Mouse (Mus musculus): ENCODE measurements at regions not wholly inside any gene's neighbourhood (a gene's known extent, or its start where the extent isn't known, plus 50 kb on each side); places are given as distances from the start of the nearest gene placed in this dataset.
A peak's percentile ranks its signal among the peaks of the same experiment; 100 is the strongest.

DNA sequence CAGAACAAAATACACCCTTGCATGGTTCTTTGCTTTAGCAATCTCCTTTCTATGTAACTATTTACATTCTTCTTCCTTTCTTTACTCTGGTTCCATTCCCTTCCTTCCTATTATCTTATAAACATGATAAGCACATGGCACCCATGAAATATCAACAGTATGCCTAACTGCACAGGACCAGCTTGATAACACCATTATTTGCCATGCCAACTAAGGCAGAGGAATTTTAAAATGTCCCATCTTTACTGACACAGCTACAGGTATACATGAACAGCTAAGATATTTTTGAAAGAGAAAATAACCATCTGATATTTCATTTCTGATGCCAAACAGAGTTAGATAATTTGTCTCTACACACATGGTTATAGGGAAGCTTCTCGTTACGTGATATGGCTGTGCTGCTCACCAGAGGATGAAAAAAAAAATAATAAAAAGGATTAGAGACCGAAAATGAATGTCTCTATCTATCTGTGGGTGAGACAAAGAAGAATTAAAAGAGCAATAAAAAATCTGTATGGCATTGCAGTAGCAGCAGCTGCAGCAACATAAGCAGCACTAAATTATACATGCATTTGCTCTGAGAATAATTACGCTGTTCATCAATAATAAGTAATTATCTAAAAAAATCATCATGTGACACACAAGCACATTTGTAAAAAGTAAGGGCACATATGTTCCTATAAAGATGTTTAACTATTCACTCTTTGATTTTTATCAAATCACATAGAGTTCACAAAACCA lies 2308.6 kb downstream of the Pcdh9 start:
- no peak overlapping the region for H3K9ac ChIP-seq (ENCODE audit: low read depth, poor library complexity, severe bottlenecking)
- no peaks in the 10 kb centered on the region for H3K36me3 ChIP-seq (ENCODE audit: control insufficient read depth, insufficient read depth, low read length, poor library complexity, severe bottlenecking)
- TF ChIP-seq CTCF (IDR thresholded peaks at IDR 0.05; ENCODE audit: low read depth, low read length) (no peak), EP300 (IDR thresholded peaks at IDR 0.05; ENCODE audit: insufficient read depth, low read depth, low read length) (no peak)
- H3K4me1 ChIP-seq (ENCODE audit: control insufficient read depth, insufficient read depth, low read length), result no peaks in the 10 kb centered on the region
- no peak overlapping the region for H3K27ac ChIP-seq (ENCODE audit: insufficient read depth, low read length)
- H3K27me3 ChIP-seq (ENCODE audit: control insufficient read depth, insufficient read depth, low read length, poor library complexity, severe bottlenecking), result no peaks in the 10 kb centered on the region
- no peak overlapping the region for H3K4me3 ChIP-seq (ENCODE audit: low read depth, low read length)
- no peaks in the 10 kb centered on the region for H3K9me3 ChIP-seq (replicated peaks; ENCODE audit: control insufficient read depth, insufficient read depth, low read length, poor library complexity, severe bottlenecking)

DNA sequence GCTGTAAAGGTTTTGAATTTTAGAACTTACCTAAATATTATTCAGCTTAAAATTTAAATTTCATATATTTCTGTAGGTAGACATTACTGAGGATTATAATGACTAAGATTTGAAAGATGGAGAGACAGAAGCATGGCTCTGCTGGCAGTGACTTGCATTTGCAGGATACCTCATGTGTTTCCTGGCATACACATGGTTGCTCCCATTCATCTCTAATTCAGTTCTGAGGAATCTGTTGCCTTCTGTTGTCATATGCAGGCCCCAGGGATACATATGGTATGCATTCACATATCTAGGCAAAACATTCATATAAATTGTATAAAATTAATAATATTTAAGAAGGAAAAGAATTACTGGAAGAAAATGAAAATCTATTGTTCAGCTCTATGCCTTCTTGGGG lies 2321.4 kb downstream of the Pcdh9 start:
- no peak for TF ChIP-seq POLR2A (IDR thresholded peaks at IDR 0.05; ENCODE audit: insufficient read depth, low read length)
- TF ChIP-seq CTCF (IDR thresholded peaks at IDR 0.05; ENCODE audit: low read depth, low read length), result no peak
- TF ChIP-seq EP300 (IDR thresholded peaks at IDR 0.05; ENCODE audit: insufficient read depth, low read depth, low read length), result no peak
- no peak overlapping the region for H3K9ac ChIP-seq (ENCODE audit: low read depth, poor library complexity, severe bottlenecking)
- H3K27me3 ChIP-seq (ENCODE audit: control insufficient read depth, insufficient read depth, low read length, poor library complexity, severe bottlenecking), result no peaks in the 10 kb centered on the region
- H3K27ac ChIP-seq (ENCODE audit: insufficient read depth, low read length), result no peak overlapping the region
- no peaks in the 10 kb centered on the region; the same call in 1 of the 2 replicates for H3K9me3 ChIP-seq (replicated peaks; ENCODE audit: control insufficient read depth, insufficient read depth, low read length, poor library complexity, severe bottlenecking)
- H3K4me3 ChIP-seq (ENCODE audit: low read depth, low read length), result no peak overlapping the region
- H3K36me3 ChIP-seq (ENCODE audit: control insufficient read depth, insufficient read depth, low read length, poor library complexity, severe bottlenecking), result no peaks in the 10 kb centered on the region
- no peaks in the 10 kb centered on the region for H3K4me1 ChIP-seq (ENCODE audit: control insufficient read depth, insufficient read depth, low read length)

GRCm38 (mm10) chr14:91539181-91539580 lies 2351.3 kb downstream of the Pcdh9 start:
- H3K27ac ChIP-seq (ENCODE audit: insufficient read depth, low read length), result no peak overlapping the region
- no peaks in the 10 kb centered on the region for H3K4me1 ChIP-seq (ENCODE audit: control insufficient read depth, insufficient read depth, low read length)
- H3K9ac ChIP-seq (ENCODE audit: low read depth, poor library complexity, severe bottlenecking), result no peak overlapping the region
- no peak overlapping the region for H3K4me3 ChIP-seq (ENCODE audit: low read depth, low read length)
- TF ChIP-seq POLR2A (IDR thresholded peaks at IDR 0.05; ENCODE audit: insufficient read depth, low read length) (no peak), CTCF (IDR thresholded peaks at IDR 0.05; ENCODE audit: low read depth, low read length) (no peak), EP300 (IDR thresholded peaks at IDR 0.05; ENCODE audit: insufficient read depth, low read depth, low read length) (no peak)
- no peaks in the 10 kb centered on the region for H3K36me3 ChIP-seq (ENCODE audit: control insufficient read depth, insufficient read depth, low read length, poor library complexity, severe bottlenecking)
- H3K9me3 ChIP-seq (replicated peaks; ENCODE audit: control insufficient read depth, insufficient read depth, low read length, poor library complexity, severe bottlenecking), result no peaks in the 10 kb centered on the region
- no peaks in the 10 kb centered on the region for H3K27me3 ChIP-seq (ENCODE audit: control insufficient read depth, insufficient read depth, low read length, poor library complexity, severe bottlenecking)

GRCm38 (mm10) chr14:91534931-91535330 lies 2355.5 kb downstream of the Pcdh9 start:
- no peaks in the 10 kb centered on the region for H3K36me3 ChIP-seq (ENCODE audit: control insufficient read depth, insufficient read depth, low read length, poor library complexity, severe bottlenecking)
- H3K9ac ChIP-seq (ENCODE audit: low read depth, poor library complexity, severe bottlenecking), result no peak overlapping the region
- H3K4me1 ChIP-seq (ENCODE audit: control insufficient read depth, insufficient read depth, low read length), result no peaks in the 10 kb centered on the region
- H3K27me3 ChIP-seq (ENCODE audit: control insufficient read depth, insufficient read depth, low read length, poor library complexity, severe bottlenecking), result no peaks in the 10 kb centered on the region
- TF ChIP-seq CTCF (IDR thresholded peaks at IDR 0.05; ENCODE audit: low read depth, low read length) (no peak), EP300 (IDR thresholded peaks at IDR 0.05; ENCODE audit: insufficient read depth, low read depth, low read length) (no peak), POLR2A (IDR thresholded peaks at IDR 0.05; ENCODE audit: insufficient read depth, low read length) (no peak)
- H3K27ac ChIP-seq (ENCODE audit: insufficient read depth, low read length), result no peak overlapping the region
- no peak overlapping the region for H3K4me3 ChIP-seq (ENCODE audit: low read depth, low read length)
- H3K9me3 ChIP-seq (replicated peaks; ENCODE audit: control insufficient read depth, insufficient read depth, low read length, poor library complexity, severe bottlenecking), result no peaks in the 10 kb centered on the region

DNA sequence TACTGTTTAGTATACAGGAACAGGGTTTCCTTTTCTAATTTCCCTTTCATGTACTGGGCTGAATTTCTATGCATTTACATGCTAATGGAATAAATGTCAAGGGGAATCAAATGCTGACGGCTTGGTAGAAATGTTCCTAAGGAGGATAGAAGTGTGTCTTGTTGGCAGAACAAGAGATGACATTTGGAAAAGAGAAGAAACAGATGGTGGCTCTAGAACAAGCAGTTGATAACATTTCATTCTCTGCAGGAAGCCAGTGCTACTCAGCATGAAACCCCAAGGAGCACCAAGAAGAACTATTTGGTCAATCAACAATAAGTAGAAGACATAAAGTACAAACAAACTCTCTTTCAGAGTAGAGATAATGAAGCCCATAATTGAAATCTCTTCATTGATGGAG lies 2392.0 kb downstream of the Pcdh9 start:
- Histone ChIP-seq H3K36me3 (ENCODE audit: control insufficient read depth, insufficient read depth, low read length, poor library complexity, severe bottlenecking) (no peaks in the 10 kb centered on the region), H3K9me3 (replicated peaks; ENCODE audit: control insufficient read depth, insufficient read depth, low read length, poor library complexity, severe bottlenecking) (no peaks in the 10 kb centered on the region), H3K9ac (ENCODE audit: low read depth, poor library complexity, severe bottlenecking) (no peak overlapping the region), H3K27me3 (ENCODE audit: control insufficient read depth, insufficient read depth, low read length, poor library complexity, severe bottlenecking) (no peaks in the 10 kb centered on the region), H3K27ac (ENCODE audit: insufficient read depth, low read length) (no peak overlapping the region), H3K4me1 (ENCODE audit: control insufficient read depth, insufficient read depth, low read length) (no peaks in the 10 kb centered on the region), H3K4me3 (ENCODE audit: low read depth, low read length) (no peak overlapping the region)
- TF ChIP-seq POLR2A (IDR thresholded peaks at IDR 0.05; ENCODE audit: insufficient read depth, low read length) (no peak), CTCF (IDR thresholded peaks at IDR 0.05; ENCODE audit: low read depth, low read length) (no peak), EP300 (IDR thresholded peaks at IDR 0.05; ENCODE audit: insufficient read depth, low read depth, low read length) (no peak)

DNA sequence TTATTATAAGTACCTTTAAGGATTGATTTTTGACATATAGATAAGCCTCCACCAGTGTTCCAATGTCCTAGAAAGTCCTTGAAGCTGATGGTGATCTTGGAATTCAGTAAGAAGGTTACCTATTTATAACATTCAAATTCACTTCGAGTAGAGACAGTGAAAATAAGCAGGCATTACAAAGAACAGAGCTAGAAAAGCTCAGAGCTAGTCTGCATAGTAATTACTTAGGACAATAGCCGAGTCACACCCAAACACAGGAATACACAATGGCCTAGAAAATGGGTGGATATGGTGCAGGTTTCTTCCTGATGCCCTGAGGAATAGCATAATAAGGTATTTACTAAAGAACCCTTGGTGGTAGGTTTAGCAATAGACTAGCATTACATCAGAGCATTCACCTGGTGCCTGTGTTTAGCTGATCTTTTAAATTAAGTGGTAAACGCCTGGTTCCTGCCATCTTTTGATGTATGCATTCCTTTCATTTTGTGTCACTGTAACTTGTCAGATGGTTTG lies 2412.1 kb downstream of the Pcdh9 start:
- Histone ChIP-seq H3K27ac (ENCODE audit: insufficient read depth, low read length) (peak overlapping the region; percentile 99), H3K4me3 (ENCODE audit: low read depth, low read length) (no peak overlapping the region), H3K4me1 (ENCODE audit: control insufficient read depth, insufficient read depth, low read length) (peaks cover 3% of the 10 kb centered on the region), H3K9ac (ENCODE audit: low read depth, poor library complexity, severe bottlenecking) (no peak overlapping the region), H3K36me3 (ENCODE audit: control insufficient read depth, insufficient read depth, low read length, poor library complexity, severe bottlenecking) (no peaks in the 10 kb centered on the region), H3K27me3 (ENCODE audit: control insufficient read depth, insufficient read depth, low read length, poor library complexity, severe bottlenecking) (no peaks in the 10 kb centered on the region), H3K9me3 (replicated peaks; ENCODE audit: control insufficient read depth, insufficient read depth, low read length, poor library complexity, severe bottlenecking) (peaks cover 5% of the 10 kb centered on the region)
- TF ChIP-seq CTCF (IDR thresholded peaks at IDR 0.05; ENCODE audit: low read depth, low read length), result no peak
- no peak for TF ChIP-seq POLR2A (IDR thresholded peaks at IDR 0.05; ENCODE audit: insufficient read depth, low read length)
- 0 out of 2 replicates have a peak, but pooled peaks have one; percentile 56 for TF ChIP-seq EP300 (IDR thresholded peaks at IDR 0.05; ENCODE audit: insufficient read depth, low read depth, low read length)

Measured in ES-Bruce4 (cell line).